17 mouse cellular contexts compared by ENCODE assay signal in genomic region chr13:102598181-102598580, GRCm38 (mm10).
DNase-seq lines count a peak whose midpoint lies in the region.
"Had no signal": no experiment of that assay in that cellular context is flagged by ENCODE, and none has a peak within 500 bp of the region (broad histone marks: within the 10 kb centered on the region; RNA-seq: fewer than 3 reads in every experiment).

No protein-coding gene starts in this region.

- no peak overlapping the region for H3K27ac ChIP-seq in limb, embryonic 10.5 days
- H3K27ac ChIP-seq: embryonic facial prominence, embryonic 12.5 days; heart, embryonic 15.5 days; hindbrain, embryonic 10.5 days; hindbrain, embryonic 14.5 days had no signal

- H3K4me1 ChIP-seq in limb, embryonic 10.5 days: no peaks in the 10 kb centered on the region
- H3K4me1 ChIP-seq: embryonic facial prominence, embryonic 12.5 days had no signal

- H3K4me3 ChIP-seq in limb, embryonic 10.5 days: no peak overlapping the region
- H3K4me3 ChIP-seq: embryonic facial prominence, embryonic 12.5 days; heart, embryonic 15.5 days; hindbrain, embryonic 10.5 days had no signal

- no peaks in the 10 kb centered on the region for H3K27me3 ChIP-seq in limb, embryonic 10.5 days (ENCODE audit: low read depth, poor library complexity, severe bottlenecking)
- H3K27me3 ChIP-seq: embryonic facial prominence, embryonic 12.5 days; heart, embryonic 15.5 days had no signal

- WGBS in limb, embryonic 10.5 days: 87% methylated on average over 5 of the region's 5 CpGs

- intact Hi-C loops in heart, postnatal 25 days (cut with DNase I): loop anchor here (10.0 kb wide), 1 partner anchor 603 kb away; no protein-coding TSS in a partner anchor

- H3K36me3 ChIP-seq in limb, embryonic 10.5 days: no peaks in the 10 kb centered on the region
- H3K36me3 ChIP-seq: embryonic facial prominence, embryonic 12.5 days; heart, embryonic 15.5 days; hindbrain, embryonic 10.5 days had no signal

- DNase-seq in 416B (ENCODE audit: low read depth): peak; percentile 86
- peak; percentile 9 for DNase-seq in CD4-positive helper T cell, adult 2 months (ENCODE audit: low read depth, low spot score)
- peak; percentile 31 for DNase-seq in Muller cell, postnatal 12 days (ENCODE audit: inconsistent ontology term)
- DNase-seq in limb, embryonic 10.5 days (ENCODE audit: low spot score): peak; percentile 21
- DNase-seq in thymus, adult 18-20 months: no peak
- DNase-seq in heart, postnatal 25 days (ENCODE audit: low spot score): no peak
- DNase-seq: adrenal gland, postnatal 14 days; B cell, adult 2 months; cerebellum, adult 11-12 months; cerebellum, adult 9-10 months; cerebellum, postnatal 25 days; gastrocnemius, postnatal 14 days; heart, postnatal 14 days had no signal

- H3K9me3 ChIP-seq in limb, embryonic 10.5 days (replicated peaks): no peaks in the 10 kb centered on the region
- H3K9me3 ChIP-seq: embryonic facial prominence, embryonic 12.5 days; heart, embryonic 15.5 days; hindbrain, embryonic 10.5 days had no signal

Comparison
In these comparisons a context has a peak if more than half of its experiments do, and no peak if none do; other contexts are left out.
1. DNase-seq: peak in 416B (single experiment), CD4-positive helper T cell, adult 2 months (single experiment), Muller cell, postnatal 12 days (single experiment) and limb, embryonic 10.5 days (single experiment); none in thymus, adult 18-20 months (0 of 2) and heart, postnatal 25 days (single experiment).